Mouse (Mus musculus): ENCODE results near the gene C2cd3.

DNA sequence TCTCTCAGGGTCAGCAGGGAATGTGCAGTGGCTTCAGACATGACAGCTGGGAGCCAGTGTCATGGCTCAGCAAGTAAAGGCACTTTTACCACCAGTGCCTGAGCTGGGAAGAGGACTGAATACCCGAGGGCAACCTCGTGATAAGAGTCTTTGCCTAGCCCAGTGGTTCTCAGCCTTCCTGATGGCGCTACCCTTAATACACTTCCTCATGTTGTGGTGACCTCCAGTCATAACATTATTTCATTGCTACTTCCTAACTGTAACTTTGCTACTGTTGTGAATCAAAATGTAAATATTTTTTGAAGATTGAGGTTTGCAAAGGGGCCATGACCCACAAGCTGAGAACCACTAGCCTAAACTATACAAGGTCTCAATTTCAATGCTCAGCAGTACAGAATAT, 136.6 kb downstream of the C2cd3 start:
- TF ChIP-seq JUND (IDR thresholded peaks at IDR 0.05; ENCODE audit: low read depth, low read length) (no peak), CTCF (IDR thresholded peaks at IDR 0.05 in 2 of 3, conservative IDR thresholded peaks at IDR 0.05 in 1 of 3; ENCODE audit: control insufficient read depth in 1 of 3, insufficient read depth in 1 of 3, low read depth in 2 of 3, low read length in 3 of 3, poor library complexity in 1 of 3, severe bottlenecking in 1 of 3) (no peak), MXI1 (IDR thresholded peaks at IDR 0.05; ENCODE audit: low read depth, low read length) (no peak), SIN3A (IDR thresholded peaks at IDR 0.05; ENCODE audit: low read length) (0 out of 2 replicates have a peak, but pooled peaks have one; percentile 14), POLR2AphosphoS2 (IDR thresholded peaks at IDR 0.05; ENCODE audit: low read length) (no peak), SMC3 (IDR thresholded peaks at IDR 0.05; ENCODE audit: low read depth, low read length) (no peak), EP300 (IDR thresholded peaks at IDR 0.05; ENCODE audit: low read depth in 1 of 2, low read length in 2 of 2) (no peak), KAT2A (conservative IDR thresholded peaks at IDR 0.05; ENCODE audit: low read depth, low read length) (no peak), POLR2A (IDR thresholded peaks at IDR 0.05; ENCODE audit: control insufficient read depth in 1 of 2, insufficient read depth in 1 of 2, low read depth in 1 of 2, low read length in 2 of 2, poor library complexity in 1 of 2) (no peak), NELFE (IDR thresholded peaks at IDR 0.05; ENCODE audit: low read depth, low read length) (no peak), E2F4 (IDR thresholded peaks at IDR 0.05; ENCODE audit: borderline replicate concordance, low read depth, low read length) (no peak), RCOR1 (IDR thresholded peaks at IDR 0.05; ENCODE audit: low read depth, low read length) (no peak), MEF2A (IDR thresholded peaks at IDR 0.05; ENCODE audit: extremely low read depth, insufficient replicate concordance, low read depth, low read length, poor library complexity, severe bottlenecking) (no peak), ZMIZ1 (IDR thresholded peaks at IDR 0.05; ENCODE audit: low read depth, low read length) (no peak)
